Mouse (Mus musculus) T-cell, adult 2 months (primary cell): ENCODE results near the gene Gm5622.
A peak's percentile ranks its signal among the peaks of the same experiment; 100 is the strongest.
"Not testable (repeated sequence)": the region's sequence is repeated elsewhere in the genome, so short reads cannot be mapped to it uniquely, and the experiment has no call there.

ENCODE experiments used
- DNase-seq: peaks from one replicate; pipeline ENCODE4 v3.0.0; 2022; ENCODE audit warnings: low spot score

Gm5622 gene

GRCm38 (mm10) chr14:51552490-51552889, at the start of gene Gm5622:
TSS of gene Gm5622 (plus strand) at chr14:51552790.
- DNase-seq = no peak

- DNase-seq = no peak
Observed at GRCm38 (mm10) chr14:51507416-51507815, 45.2 kb upstream of the Gm5622 start.

GRCm38 (mm10) chr14:51573963-51574362, 21.4 kb downstream of the Gm5622 start, which contains the start of gene Gm17175:
TSS of gene Gm17175 (minus strand) at chr14:51574063.
- DNase-seq = not testable (repeated sequence)

GRCm38 (mm10) chr14:51592039-51592438, 39.4 kb downstream of the Gm5622 start, which contains the start of gene Gm17174:
TSS of gene Gm17174 (minus strand) at chr14:51592139.
- DNase-seq = not testable (repeated sequence)

GRCm38 (mm10) chr14:51611210-51611609, 58.6 kb downstream of the Gm5622 start, which contains the start of gene Gm17078:
TSS of gene Gm17078 (minus strand) at chr14:51611310.
- DNase-seq = no peak

- peak; percentile 12 for DNase-seq
Observed at GRCm38 (mm10) chr14:51632426-51632825, 79.8 kb downstream of the Gm5622 start.

GRCm38 (mm10) chr14:51635566-51635965, 83.0 kb downstream of the Gm5622 start, which contains the start of gene Gm4181:
TSS of gene Gm4181 (minus strand) at chr14:51635666.
- DNase-seq = not testable (repeated sequence)

- no peak for DNase-seq
Observed at GRCm38 (mm10) chr14:51677269-51677668, 124.7 kb downstream of the Gm5622 start.

- DNase-seq = not testable (repeated sequence)
Observed at GRCm38 (mm10) chr14:51695368-51695767, 142.8 kb downstream of the Gm5622 start, which contains the start of gene Gm17079. TSS of gene Gm17079 (minus strand) at chr14:51695468.
